Mouse (Mus musculus): ENCODE data around the gene Sema6b.
"Not testable (repeated sequence)": the region's sequence is repeated elsewhere in the genome, so short reads cannot be mapped to it uniquely, and the experiment has no call there.

The Sema6b gene

DNA sequence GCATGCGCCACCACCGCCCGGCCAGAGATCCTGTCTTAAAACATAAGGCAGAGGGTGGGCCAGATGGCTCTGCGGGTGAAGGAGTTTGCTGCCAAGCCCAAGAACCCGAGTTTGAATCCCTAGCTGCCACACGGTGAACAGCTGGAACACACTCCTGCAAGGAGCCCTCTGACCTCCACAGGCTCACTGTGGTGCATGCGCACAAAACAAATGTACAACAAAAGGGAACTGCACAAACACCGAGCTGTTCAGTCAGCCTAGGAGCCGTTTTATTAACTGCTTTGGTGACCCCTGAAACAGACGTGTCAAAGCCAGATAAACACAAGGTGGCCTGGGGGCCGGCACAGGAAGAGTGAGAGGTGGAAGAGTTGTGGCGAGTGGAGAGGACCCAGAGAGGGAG, 20.7 kb downstream of the Sema6b start:
- no peak for DNase-seq (ENCODE audit: low read depth, low spot score)

GRCm38 (mm10) chr17:56117251-56117710, 22.9 kb downstream of the Sema6b start, which contains the start of gene Plin5:
Plin5 (minus strand) TSS chr17:56117596.
- DNase-seq (ENCODE audit: low read depth, low spot score) = no peak

GRCm38 (mm10) chr17:56116193-56116592, 23.9 kb downstream of the Sema6b start:
- no peak for DNase-seq (ENCODE audit: low read depth, low spot score)

DNA sequence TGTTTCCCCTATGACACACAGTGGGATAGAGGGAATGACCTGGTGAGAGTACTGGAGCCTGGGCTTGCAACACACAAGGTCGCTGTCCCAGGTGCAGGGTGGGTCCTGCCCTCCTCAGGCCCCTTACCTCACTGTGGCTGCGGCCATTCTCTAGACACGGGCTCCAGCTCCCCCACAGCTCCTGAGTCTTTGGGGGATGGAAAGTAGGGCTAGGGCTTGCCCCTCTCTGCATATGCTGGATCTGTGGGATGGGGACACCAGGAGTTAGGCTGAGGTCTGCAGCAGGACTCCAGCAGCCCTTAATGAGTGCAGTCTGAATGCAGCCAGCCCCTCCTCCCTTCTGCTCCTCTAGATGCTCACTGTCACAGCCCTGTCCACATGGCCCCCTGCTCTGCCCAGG, 27.4 kb downstream of the Sema6b start:
- DNase-seq (ENCODE audit: low read depth, low spot score) = no peak

DNA sequence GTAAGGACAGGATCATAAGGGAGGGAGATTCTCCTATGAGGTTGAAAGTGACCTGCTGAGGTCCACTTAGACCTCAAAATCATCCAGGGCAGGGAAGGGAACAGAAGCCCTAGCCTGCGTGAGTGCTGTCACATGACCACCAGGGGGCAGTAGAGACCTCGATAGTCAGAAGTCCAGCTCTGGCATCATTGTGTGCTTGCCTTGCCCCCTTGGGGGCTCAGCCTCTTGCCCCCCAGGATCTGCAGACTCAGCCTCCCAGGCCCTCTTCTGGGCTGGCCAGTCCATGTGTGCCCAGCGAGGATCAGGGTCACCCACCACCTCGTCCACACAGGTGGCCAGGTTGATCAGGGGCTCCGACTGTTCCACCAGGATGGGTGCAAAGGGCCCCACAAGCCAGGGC, 28.3 kb downstream of the Sema6b start:
- DNase-seq (ENCODE audit: low read depth, low spot score) = peak; percentile 83

DNA sequence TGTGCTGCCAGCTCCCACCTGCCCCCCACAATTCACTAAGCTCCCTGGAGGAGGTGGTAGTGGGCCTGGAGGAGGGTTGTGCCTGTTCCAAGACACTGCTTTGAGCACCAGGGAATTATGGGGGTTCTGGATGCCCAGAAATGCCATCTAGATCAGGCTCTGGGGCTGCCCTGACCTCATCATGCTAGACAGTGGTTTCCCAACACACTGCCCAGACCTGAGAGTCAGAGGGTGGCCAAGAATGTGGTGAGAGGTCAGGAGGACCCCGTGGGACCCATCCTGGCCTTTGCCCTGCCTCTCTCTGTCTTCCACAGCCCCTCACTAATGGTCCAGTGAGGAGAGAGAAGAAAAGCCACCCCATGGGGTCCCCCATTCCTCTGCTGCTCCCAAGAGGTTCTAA, 29.1 kb downstream of the Sema6b start:
- DNase-seq (ENCODE audit: low read depth, low spot score) = no peak

- no peak for DNase-seq (ENCODE audit: low read depth, low spot score)
Measured at GRCm38 (mm10) chr17:56110571-56110970, 29.6 kb downstream of the Sema6b start.

DNA sequence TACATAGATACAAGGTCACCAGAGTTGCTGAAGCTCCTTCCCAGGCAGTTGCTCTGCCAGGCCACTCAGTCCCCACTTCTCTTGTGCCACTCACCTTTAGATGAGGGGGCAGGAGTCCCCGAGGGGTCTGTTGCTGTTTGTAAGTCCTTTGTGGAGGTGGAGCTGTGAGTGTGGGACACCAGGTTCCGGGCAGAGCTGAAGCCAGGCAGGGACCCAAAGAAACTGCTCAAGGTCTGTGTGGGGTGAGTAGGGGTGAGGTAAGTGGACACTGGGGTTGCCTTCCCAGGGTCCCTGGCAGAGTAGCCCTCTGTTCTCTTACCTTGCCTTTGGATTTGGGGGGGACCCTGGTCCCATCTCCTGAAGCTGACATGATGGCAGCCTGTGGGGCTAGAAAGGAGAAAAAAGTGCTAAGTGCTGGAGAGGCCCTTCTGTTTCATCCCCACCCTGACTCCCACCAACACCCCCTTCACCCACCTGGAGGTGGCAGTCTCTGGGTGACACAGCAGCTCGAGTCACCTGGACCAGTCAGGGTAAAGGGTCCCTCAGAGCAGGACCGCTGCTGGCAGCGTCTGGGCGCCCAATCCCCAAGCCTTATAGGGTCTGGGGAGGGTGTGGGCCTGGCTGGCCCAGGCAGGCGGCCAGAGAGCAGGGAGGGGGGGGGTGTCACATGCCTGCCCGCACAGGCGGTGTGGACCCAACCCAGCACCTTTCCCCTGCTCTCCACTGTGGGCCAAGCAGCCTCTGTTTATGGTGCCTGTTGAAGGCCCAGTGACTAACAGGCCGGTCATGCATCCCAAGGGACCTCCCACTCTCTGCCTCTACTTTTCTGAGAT, 30.7 kb downstream of the Sema6b start, which contains the start of gene Plin4:
TSS of gene Plin4 (minus strand) at position 585 of the 833 bp plus-strand sequence.
- no peak for DNase-seq (ENCODE audit: low read depth, low spot score)

DNA sequence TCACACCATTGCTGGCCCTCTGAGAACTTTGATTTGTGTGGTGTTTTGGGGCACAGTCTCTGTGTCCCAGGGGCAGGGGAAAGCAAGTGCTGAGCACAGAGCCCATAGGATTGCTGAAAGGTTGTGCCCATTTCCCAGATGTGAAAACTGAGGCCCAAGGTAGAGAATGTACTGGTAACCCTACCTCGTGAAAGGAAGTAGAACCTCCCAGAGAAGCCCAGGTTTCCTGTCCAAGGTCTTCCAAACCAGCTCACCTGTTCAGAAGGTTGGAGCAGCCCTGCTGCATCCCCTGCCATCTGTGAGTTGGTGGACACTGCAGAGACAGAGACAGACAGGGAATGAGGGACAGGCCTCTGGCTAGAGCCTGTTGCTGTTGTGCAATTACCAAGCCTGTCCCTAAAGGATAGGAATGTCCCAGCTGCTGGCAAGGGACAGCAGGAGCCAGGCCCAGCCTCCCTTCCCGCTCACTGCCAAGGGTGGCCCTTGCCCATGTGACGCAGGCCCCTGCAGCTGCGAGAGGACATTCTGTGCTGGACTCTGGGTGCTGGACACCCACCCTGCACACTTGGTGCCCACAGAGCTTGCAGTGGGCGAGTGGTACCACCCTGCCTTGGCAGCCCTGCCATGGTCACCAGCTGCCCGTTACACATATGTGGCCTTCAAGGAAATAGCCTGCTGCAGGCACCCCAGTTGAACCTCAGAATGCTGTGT, 31.7 kb downstream of the Sema6b start:
- DNase-seq (ENCODE audit: low read depth, low spot score) = no peak

- DNase-seq (ENCODE audit: low read depth, low spot score) = no peak
Measured at GRCm38 (mm10) chr17:56107736-56108135, 32.4 kb downstream of the Sema6b start.

GRCm38 (mm10) chr17:56106981-56107380, 33.2 kb downstream of the Sema6b start:
- DNase-seq (ENCODE audit: low read depth, low spot score) = no peak

DNA sequence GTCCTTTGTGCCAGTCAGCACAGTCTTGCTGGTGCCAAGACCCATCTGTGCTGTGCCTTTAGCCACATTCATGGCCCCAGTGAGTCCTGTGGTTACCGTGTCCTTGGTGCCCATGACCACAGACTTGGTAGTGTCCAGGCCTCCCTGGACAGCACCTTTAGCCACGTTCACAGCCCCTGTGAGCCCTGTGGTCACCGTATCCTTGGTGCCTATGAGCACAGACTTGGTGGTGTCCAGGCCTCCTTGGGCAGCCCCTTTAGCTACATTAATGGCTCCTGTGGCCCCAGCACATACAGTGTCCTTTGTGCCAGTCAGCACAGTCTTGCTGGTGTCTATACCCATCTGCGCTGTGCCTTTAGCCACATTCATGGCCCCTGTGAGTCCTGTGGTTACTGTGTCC, 33.7 kb downstream of the Sema6b start:
- not testable (repeated sequence) for DNase-seq (ENCODE audit: low read depth, low spot score)

DNA sequence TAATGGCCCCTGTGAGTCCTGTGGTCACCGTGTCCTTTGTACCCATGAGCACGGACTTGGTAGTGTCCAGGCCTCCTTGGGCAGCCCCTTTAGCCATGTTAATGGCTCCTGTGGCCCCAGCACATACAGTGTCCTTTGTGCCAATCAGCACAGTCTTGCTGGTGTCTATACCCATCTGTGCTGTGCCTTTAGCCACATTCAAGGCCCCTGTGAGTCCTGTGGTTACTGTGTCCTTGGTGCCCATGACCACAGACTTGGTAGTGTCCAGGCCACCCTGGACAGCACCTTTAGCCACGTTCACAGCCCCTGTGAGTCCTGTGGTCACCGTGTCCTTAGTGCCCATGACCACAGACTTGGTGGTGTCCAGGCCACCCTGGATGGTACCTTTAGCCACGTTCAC, 35.3 kb downstream of the Sema6b start:
- not testable (repeated sequence) for DNase-seq (ENCODE audit: low read depth, low spot score)

- DNase-seq (ENCODE audit: low read depth, low spot score) = no peak
Measured at GRCm38 (mm10) chr17:56103465-56104285, 36.5 kb downstream of the Sema6b start.

GRCm38 (mm10) chr17:56102927-56103326, 37.2 kb downstream of the Sema6b start:
- DNase-seq (ENCODE audit: low read depth, low spot score) = no peak

DNA sequence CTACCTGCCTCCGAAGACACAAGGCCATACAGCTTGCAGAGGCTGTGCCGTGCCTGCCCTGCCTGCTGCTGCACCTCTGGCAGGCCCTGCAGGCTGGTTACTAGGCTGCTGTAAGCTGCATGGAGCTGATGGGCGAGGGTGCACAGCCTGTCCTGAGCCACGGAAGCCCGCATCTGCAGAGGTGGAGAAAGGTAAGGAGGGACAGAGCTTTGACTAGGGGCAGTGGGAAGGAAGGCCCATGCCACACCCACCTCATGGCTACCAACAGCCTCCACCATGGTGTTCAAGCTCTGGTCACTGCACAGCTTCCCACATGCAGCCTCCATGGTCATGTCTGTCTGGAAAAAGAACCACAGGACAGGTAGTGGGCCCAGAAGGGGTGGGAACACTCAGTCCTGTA, 38.0 kb downstream of the Sema6b start:
- DNase-seq (ENCODE audit: low read depth, low spot score) = no peak

- no peak for DNase-seq (ENCODE audit: low read depth, low spot score)
Measured at GRCm38 (mm10) chr17:56100811-56101210, 39.3 kb downstream of the Sema6b start.

DNA sequence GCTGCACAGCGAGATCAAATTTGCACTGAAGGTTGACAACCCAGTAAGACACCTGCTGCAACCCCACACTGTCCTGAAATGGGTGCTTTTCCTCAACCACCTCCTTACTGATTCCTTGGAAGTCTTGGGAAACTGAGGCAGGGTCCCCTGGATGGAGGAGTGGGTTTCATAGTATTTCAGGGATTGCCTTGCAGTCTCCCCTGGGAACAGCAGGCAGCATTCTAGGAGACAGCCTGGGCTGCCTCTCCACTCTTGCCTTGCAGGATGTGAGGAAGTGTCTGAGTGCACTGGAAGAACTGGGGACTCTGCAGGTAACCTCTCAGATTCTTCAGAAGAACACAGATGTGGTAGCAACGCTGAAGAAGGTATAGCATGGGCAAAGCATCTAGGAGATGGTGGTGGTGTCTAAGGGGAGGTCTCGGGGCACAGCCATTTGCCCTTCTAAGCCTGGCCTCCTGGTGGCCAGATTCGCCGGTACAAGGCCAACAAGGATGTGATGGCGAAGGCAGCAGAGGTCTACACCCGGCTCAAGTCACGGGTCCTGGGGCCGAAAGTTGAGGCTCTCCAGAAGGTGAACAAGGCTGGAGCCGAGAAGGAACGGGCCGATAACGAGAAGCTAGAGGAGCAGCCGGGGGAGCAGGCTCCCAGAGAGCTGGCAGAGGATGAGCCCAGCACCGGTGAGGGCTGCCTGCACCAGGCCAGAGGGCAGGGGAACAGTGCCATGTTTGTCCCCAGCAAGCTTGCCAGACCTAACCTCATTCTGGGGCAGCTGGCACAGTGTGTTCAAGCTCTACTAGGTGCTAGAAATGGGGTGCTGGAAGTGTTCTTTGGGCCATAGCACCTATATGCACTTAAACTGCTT, 41.2 kb downstream of the Sema6b start:
- no peak for DNase-seq (ENCODE audit: low read depth, low spot score)

GRCm38 (mm10) chr17:56098180-56098579, 42.0 kb downstream of the Sema6b start:
- no peak for DNase-seq (ENCODE audit: low read depth, low spot score)

DNA sequence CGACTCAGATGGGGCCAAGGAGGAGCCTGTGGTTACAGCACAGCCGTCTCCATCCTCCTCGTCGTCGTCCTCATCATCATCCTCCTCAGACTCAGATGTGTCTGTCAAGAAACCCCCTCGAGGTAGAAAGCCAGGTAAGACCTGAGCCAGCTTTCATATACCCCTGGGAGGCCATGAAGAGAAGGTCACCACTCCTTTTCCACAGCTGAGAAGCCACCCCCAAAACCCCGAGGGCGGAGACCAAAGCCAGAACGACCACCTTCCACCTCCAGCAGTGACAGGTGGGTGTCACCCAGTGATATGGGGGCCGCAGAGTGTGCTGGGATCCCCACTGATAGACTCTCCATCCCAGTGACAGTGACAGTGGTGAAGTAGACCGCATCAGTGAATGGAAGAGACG, 43.3 kb downstream of the Sema6b start:
- DNase-seq (ENCODE audit: low read depth, low spot score) = no peak

- no peak for DNase-seq (ENCODE audit: low read depth, low spot score)
Measured at GRCm38 (mm10) chr17:56092794-56093193, 47.3 kb downstream of the Sema6b start.

Data from CD4-positive, CD25-positive, alpha-beta regulatory T cell, adult 2 months (primary cell).